Mouse (Mus musculus): ENCODE results near the gene Islr. TPM values are rescaled to one million over a fixed set of nuclear protein-coding genes. Genes with fewer than 3 reads are reported as not detected.

The Islr gene
- total and polyA plus RNA-seq, 3 experiments: not detected

GRCm38 (mm10) chr9:58128926-58129413 is 75.1 kb downstream of the Islr start (continued):
- TF ChIP-seq GATA1 (IDR thresholded peaks at IDR 0.05; ENCODE audit: low read depth, low read length) (no peak), TAL1 (IDR thresholded peaks at IDR 0.05; ENCODE audit: low read length) (no peak)

GRCm38 (mm10) chr9:58125811-58126210 is 78.3 kb downstream of the Islr start:
- TF ChIP-seq MYC (IDR thresholded peaks at IDR 0.05; ENCODE audit: low read depth, low read length): no peak
- TF ChIP-seq CHD2 (IDR thresholded peaks at IDR 0.05; ENCODE audit: low read length): no peak
- TF ChIP-seq CTCF (IDR thresholded peaks at IDR 0.05 in 2 of 3, conservative IDR thresholded peaks at IDR 0.05 in 1 of 3; ENCODE audit: control insufficient read depth in 1 of 3, insufficient read depth in 1 of 3, low read depth in 2 of 3, low read length in 3 of 3, poor library complexity in 1 of 3, severe bottlenecking in 1 of 3): no peak
- TF ChIP-seq MXI1 (IDR thresholded peaks at IDR 0.05; ENCODE audit: low read depth, low read length): no peak
- no peak for TF ChIP-seq GABPA (IDR thresholded peaks at IDR 0.05; ENCODE audit: low read depth, low read length)
- no peak for TF ChIP-seq POLR2A (IDR thresholded peaks at IDR 0.05; ENCODE audit: control insufficient read depth in 1 of 2, insufficient read depth in 1 of 2, low read depth in 1 of 2, low read length in 2 of 2, poor library complexity in 1 of 2)
- no peak for TF ChIP-seq CHD1 (IDR thresholded peaks at IDR 0.05; ENCODE audit: low read depth, low read length)
- no peak for TF ChIP-seq NRF1 (IDR thresholded peaks at IDR 0.05; ENCODE audit: insufficient read depth, low read depth, low read length, poor library complexity, severe bottlenecking)
- no peak for TF ChIP-seq RCOR1 (IDR thresholded peaks at IDR 0.05; ENCODE audit: low read depth, low read length)
- TF ChIP-seq ZNF384 (IDR thresholded peaks at IDR 0.05; ENCODE audit: low read depth, low read length): no peak
- TF ChIP-seq KAT2A (conservative IDR thresholded peaks at IDR 0.05; ENCODE audit: low read depth, low read length): no peak
- no peak for TF ChIP-seq MAFK (IDR thresholded peaks at IDR 0.05; ENCODE audit: borderline replicate concordance, low read depth, low read length)
- no peak for TF ChIP-seq GATA1 (IDR thresholded peaks at IDR 0.05; ENCODE audit: low read depth, low read length)
- TF ChIP-seq ZC3H11A (IDR thresholded peaks at IDR 0.05; ENCODE audit: low read depth, low read length): no peak
- TF ChIP-seq MEF2A (IDR thresholded peaks at IDR 0.05; ENCODE audit: extremely low read depth, insufficient replicate concordance, low read depth, low read length, poor library complexity, severe bottlenecking): no peak
- Histone ChIP-seq H3K9ac (ENCODE audit: control insufficient read depth, low read depth, low read length, poor library complexity, severe bottlenecking) (no peak overlapping the region), H3K4me1 (ENCODE audit: control insufficient read depth in 1 of 2, insufficient read depth in 2 of 2, low read length in 2 of 2) (no peaks in the 10 kb centered on the region), H3K79me2 (ENCODE audit: control insufficient read depth, insufficient read depth, low read length, poor library complexity) (no peaks in the 10 kb centered on the region), H3K27ac (ENCODE audit: control insufficient read depth, low read depth, low read length) (no peak overlapping the region), H3K27me3 (ENCODE audit: control insufficient read depth in 1 of 2, insufficient read depth in 2 of 2, low read length in 2 of 2) (peaks cover 2 to 5% of the 10 kb centered on the region in 2 experiments), H3K9me3 (replicated peaks; ENCODE audit: insufficient read depth, low read length) (no peaks in the 10 kb centered on the region), H3K36me3 (ENCODE audit: control insufficient read depth in 1 of 2, insufficient read depth in 2 of 2, low read length in 2 of 2) (no peaks in the 10 kb centered on the region), H3K4me3 (ENCODE audit: control insufficient read depth in 1 of 2, insufficient read depth in 1 of 2, low read depth in 2 of 2, low read length in 2 of 2) (no peak overlapping the region)
- no peak for DNase-seq (ENCODE audit: low read depth, low spot score)

GRCm38 (mm10) chr9:58125085-58125484 is 79.0 kb downstream of the Islr start:
- Histone ChIP-seq H3K4me1 (ENCODE audit: control insufficient read depth in 1 of 2, insufficient read depth in 2 of 2, low read length in 2 of 2) (no peaks in the 10 kb centered on the region), H3K4me3 (ENCODE audit: control insufficient read depth in 1 of 2, insufficient read depth in 1 of 2, low read depth in 2 of 2, low read length in 2 of 2) (no peak overlapping the region), H3K9me3 (replicated peaks; ENCODE audit: insufficient read depth, low read length) (no peaks in the 10 kb centered on the region), H3K79me2 (ENCODE audit: control insufficient read depth, insufficient read depth, low read length, poor library complexity) (no peaks in the 10 kb centered on the region), H3K27ac (ENCODE audit: control insufficient read depth, low read depth, low read length) (no peak overlapping the region), H3K9ac (ENCODE audit: control insufficient read depth, low read depth, low read length, poor library complexity, severe bottlenecking) (no peak overlapping the region), H3K36me3 (ENCODE audit: control insufficient read depth in 1 of 2, insufficient read depth in 2 of 2, low read length in 2 of 2) (no peaks in the 10 kb centered on the region), H3K27me3 (ENCODE audit: control insufficient read depth in 1 of 2, insufficient read depth in 2 of 2, low read length in 2 of 2) (peaks cover 4 to 5% of the 10 kb centered on the region in 2 experiments)
- no peak for DNase-seq (ENCODE audit: low read depth, low spot score)
- TF ChIP-seq TCF12 (IDR thresholded peaks at IDR 0.05; ENCODE audit: low read depth, low read length): no peak
- TF ChIP-seq CHD1 (IDR thresholded peaks at IDR 0.05; ENCODE audit: low read depth, low read length): no peak
- TF ChIP-seq MAZ (IDR thresholded peaks at IDR 0.05; ENCODE audit: low read depth, low read length): no peak

All from MEL (cell line).